Mouse (Mus musculus) lung, adult 18-20 months (tissue): ENCODE measurements around the gene Paxx.
"Not testable (repeated sequence)": the region's sequence is repeated elsewhere in the genome, so short reads cannot be mapped to it uniquely, and the experiment has no call there.

ENCODE experiments used
- DNase-seq, 2 experiments: peaks; one replicate each; pipeline ENCODE4 v3.0.0; 2022; ENCODE audit warnings: mixed read lengths in 2 of 2

The Paxx gene

DNA sequence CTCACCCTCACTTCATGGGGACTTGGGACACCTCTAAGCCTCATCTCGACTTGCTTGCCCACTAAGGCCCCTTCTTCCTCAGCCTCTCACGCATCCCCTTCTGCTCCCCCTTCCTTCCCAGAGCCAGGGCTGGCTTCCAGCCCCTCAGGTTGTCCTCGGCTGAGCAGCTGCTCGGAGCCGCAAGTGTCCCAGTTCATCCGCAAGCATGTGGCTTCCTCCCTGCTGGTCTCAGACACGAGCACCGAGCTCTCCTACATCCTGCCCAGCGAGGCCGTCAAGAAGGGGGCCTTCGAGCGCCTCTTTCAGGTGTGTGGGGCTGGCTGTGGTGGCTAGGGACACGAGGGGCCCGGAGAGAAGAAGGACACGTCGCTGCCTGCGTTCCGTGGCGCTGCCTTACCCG lies 19.8 kb downstream of the Paxx start:
- no peak for DNase-seq

- DNase-seq: no peak
These were observed 24.5 kb downstream of the Paxx start for GRCm38 (mm10) chr2:25436286-25436820.

DNA sequence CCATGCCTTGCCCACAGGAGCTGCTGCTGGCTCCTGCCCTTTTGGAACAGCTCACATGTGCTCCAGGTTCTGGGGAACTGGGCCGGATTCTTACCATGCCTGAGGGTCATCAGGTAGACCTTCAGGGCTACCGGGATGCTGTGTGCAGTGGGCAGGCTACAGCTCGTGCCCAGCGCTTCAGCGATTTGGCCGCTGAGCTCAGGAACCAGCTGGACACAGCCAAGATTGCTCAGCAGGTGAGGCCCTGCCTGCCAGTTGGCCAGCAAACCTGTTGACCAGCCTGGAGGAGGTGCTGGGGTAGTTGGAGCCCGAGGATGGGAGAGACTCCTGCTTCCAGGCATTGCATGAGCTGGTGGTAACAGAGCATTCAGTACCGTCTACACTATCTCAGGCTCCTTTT lies 26.6 kb downstream of the Paxx start:
- no peak for DNase-seq

GRCm38 (mm10) chr2:25433101-25433500 lies 27.8 kb downstream of the Paxx start:
- no peak for DNase-seq

DNA sequence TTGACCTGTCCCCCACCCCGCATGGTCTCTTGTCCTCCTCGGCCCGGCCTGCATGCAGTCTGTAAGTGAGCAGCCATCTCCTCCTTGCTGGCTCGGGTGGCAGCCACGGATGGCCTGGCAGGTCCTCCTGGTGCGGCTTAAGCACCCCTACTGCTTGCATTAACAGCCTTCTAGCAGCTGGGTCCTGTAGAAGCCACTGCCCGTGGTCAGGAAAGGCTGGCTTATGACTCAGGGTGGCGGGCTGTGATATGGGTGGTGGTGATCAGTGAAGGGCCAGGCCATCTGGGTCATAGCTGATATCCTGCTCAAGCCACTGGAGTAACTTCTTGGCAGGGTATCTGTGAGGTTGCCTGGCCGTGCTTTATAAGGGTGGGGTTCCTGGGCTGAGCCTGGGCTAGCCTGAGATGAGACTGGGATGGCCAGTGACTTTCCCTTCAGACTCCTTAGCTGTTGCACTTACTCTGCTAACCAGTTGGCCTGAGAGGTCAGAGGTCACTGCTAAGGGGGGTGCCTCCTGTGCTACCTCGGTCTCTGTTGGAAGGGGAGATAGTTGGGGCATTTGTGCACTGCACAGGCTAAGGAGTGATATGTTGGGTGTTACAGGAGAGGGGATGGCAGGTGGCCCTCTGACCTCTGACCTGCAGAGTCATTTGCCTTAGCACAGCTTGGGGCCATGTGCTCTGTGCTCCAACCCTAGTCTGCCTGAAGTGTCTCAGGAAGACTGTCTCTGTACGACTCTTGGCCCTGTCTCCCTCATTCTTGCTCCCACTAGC lies 28.4 kb downstream of the Paxx start:
- DNase-seq: no peak

- DNase-seq: no peak
These were observed 29.5 kb downstream of the Paxx start for GRCm38 (mm10) chr2:25431308-25431855.

GRCm38 (mm10) chr2:25430395-25431233 lies 30.3 kb downstream of the Paxx start:
- DNase-seq: no peak

DNA sequence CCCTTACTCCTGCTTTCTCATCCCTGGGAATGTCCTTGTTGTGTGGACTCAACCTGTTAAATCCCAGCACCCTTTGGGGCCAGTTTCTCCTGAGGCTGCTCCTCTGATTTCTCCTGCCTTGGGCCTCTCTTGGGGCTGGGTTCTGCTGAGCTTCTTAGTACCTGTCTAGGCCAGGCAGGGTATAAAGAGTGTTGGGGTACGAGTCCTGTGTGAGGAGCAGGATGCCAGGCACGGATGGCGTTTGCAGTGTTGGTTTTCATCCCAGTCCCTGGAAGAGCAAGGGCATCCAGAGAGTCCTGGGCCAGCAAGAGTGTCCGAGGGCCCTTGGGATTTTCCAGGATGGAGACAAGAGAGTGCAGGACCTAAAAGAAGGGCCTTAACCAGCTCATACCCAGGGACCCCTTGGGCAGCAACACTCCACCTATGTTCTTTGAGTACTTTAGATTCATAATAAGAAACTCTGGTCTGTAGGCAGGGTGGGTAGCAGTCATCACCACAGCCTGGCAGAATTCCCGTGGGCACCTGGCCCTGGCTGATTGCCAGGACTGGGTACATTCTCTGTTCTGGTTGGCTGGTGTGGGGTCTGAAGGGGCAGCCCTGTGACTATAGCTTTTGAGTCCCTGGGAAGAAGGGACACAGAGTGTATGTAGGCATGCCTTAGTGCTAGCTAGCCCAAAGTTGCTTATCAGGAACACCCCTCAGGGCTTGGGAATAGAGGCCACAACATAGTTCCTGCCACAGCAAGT lies 31.3 kb downstream of the Paxx start:
- DNase-seq: no peak

GRCm38 (mm10) chr2:25428442-25429236 lies 32.3 kb downstream of the Paxx start, which contains the start of gene Abca2:
Gene Abca2 (plus strand): TSS chr2:25428703.
- peak; percentile 92 to 95 for DNase-seq

DNA sequence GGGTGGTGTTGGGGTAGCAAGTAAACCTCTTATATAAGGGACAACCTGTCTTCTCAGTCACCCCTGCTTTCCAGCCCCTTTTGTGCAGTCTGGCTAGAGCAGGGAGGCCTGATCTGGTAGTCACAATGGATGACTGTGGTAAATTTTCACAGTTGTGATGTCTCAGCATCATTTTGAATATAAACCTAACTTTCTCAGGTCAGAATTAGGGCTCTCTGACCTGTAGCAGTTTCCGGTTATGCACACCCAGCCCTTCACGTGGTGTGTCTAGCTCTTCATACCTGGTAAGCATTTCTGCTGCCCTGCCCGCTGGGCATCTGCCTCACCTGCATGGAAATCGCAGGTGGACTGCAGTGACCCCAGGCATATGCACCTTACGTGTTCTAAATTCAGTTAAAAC lies 33.6 kb downstream of the Paxx start:
- DNase-seq: no peak

- peak; percentile 54 to 61 for DNase-seq
These were observed 34.1 kb downstream of the Paxx start for GRCm38 (mm10) chr2:25426721-25427191.

- DNase-seq: no peak
These were observed 35.4 kb downstream of the Paxx start for GRCm38 (mm10) chr2:25425481-25425880.

DNA sequence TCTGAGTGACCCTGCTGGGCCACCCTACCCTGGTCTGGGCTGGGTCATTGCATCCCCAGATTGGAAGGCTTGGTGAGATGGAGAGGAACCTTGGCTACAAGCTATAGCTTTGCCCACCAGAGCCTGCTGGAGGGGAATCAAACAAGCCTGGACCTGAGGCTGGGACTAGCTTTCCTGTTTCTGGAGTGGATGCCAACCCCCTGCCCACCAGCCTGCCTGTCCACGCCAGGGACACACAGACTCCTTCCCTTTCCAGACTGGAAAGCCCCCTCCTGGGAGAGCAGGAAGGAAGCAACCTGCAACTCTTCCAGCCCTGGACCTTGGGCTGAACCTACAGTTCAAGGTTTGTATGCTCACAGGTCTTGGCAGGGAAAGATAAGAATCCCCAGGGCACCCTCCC lies 37.3 kb downstream of the Paxx start:
- no peak for DNase-seq

GRCm38 (mm10) chr2:25422587-25423410 lies 38.1 kb downstream of the Paxx start, which contains the start of gene Fut7:
Gene Fut7 (plus strand): TSS chr2:25423267.
- DNase-seq: peak; percentile 51 to 52

DNA sequence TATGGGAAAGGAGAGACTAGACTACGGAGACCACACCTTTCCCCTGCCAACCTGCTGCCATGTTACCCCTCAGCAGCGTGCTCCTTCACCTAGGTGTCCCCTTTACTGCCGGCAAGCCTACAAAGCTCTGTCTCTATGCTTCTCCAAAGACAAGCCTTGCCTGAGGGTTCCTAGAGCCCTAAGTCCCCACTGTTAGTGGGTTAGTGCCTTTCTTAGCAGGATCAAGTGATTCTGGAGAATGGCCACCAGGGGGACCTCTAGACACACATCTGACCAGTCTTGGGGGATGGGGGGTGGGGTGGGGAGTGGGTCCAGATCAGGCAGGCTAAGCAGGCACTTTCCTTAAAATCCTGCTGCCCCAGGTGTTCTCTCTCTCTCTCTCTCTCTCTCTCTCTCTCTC lies 39.0 kb downstream of the Paxx start:
- DNase-seq: peak; percentile 31 to 33

DNA sequence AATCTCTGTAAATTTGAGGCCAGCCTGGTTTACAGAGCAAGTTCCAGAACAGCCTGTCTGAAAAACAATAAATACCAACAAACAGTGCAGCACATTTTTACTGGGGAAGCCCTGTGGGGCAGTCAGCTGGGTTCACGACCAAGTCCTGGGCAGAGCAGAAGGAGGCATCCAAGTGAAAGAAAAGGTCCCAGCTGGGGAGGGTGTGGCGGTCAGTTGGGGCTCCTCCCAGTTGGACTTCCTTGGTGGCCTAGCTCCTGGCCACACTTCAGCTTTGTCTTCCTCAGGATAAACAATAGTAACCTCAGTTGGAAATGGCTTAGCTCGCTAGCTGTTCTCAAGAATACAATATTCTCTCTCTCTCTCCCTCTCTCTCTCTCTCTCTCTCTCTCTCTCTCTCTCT lies 43.5 kb downstream of the Paxx start:
- DNase-seq: no peak

- DNase-seq: not testable (repeated sequence)
These were observed 47.5 kb downstream of the Paxx start for GRCm38 (mm10) chr2:25413436-25413835.

- DNase-seq: no peak
These were observed 52.0 kb downstream of the Paxx start for GRCm38 (mm10) chr2:25408908-25409307.
